Mouse (Mus musculus) MEL (cell line): ENCODE results near the gene Ehbp1.

ENCODE experiments used
- CHD1 ChIP-seq: IDR thresholded peaks from 2 replicates; pipeline ENCODE4 v1.6.1; 2012; ENCODE audit warnings: low read depth, mild to moderate bottlenecking, inconsistent platforms, low read length, improper control_type of control experiment
- RAD21 ChIP-seq: IDR thresholded peaks from 2 replicates; pipeline ENCODE4 v1.6.1; 2011; ENCODE audit warnings: mild to moderate bottlenecking, low read depth, low read length, improper control_type of control experiment
- USF2 ChIP-seq, 2 experiments: IDR thresholded peaks; 2 replicates each; pipeline ENCODE4 v1.6.1; 2011 to 2012; ENCODE audit warnings: improper control_type of control experiment in 2 of 2, low read length in 2 of 2, borderline replicate concordance in 1 of 2, inconsistent platforms in 1 of 2, low read depth in 1 of 2, mild to moderate bottlenecking in 1 of 2; ENCODE audit not compliant: insufficient read depth in 1 of 2

DNA sequence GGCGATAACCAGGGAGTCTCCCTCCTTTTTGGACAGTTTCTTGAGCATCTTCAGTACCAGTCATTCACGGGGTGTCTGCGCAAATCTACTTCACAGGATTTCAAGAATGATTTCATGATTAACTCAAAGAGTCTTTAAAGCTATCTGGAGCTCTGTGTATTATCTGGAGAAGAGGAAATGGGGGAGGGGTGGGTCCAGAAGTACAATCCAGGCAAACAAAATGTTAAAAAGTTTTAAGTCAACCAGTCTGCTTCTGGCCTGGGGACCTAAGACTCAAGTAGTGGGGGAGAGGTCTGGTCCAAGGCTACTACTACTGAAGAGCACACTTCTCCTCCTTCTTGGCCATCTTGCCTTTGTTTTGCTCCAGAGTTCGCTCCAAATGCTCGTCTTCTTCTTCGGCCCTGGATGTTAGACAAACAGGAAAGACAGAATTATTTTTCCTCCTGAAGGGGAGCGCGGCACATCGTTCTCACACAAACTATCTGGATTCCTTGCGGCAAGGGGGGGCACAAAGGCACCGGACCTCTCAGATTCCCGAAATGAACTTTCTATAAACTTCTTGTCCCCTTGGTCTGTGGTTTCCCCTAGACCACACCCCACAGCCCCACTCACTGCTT lies 335.5 kb downstream of the Ehbp1 start:
- TF ChIP-seq CHD1 = no peak
- no peak for TF ChIP-seq USF2 (IDR thresholded peaks at IDR 0.05; ENCODE audit: borderline replicate concordance in 1 of 2, insufficient read depth in 1 of 2, low read depth in 1 of 2, low read length in 2 of 2)
- TF ChIP-seq RAD21 = no peak
